Mouse (Mus musculus): Measurements from ENCODE around the gene Krt23. TPM values are rescaled to one million over a fixed set of nuclear protein-coding genes. Genes with fewer than 3 reads are reported as not detected.

Krt23 gene
- total RNA-seq (2014; fragmentation: Nextera tagmentation) (not detected in 2 replicates), total RNA-seq (2017) (not detected in 2 replicates), polyA plus RNA-seq (2012) (not detected in 2 replicates)

GRCm38 (mm10) chr11:99492733-99493573, at the start of gene Krt23:
Krt23 (minus strand) TSS chr11:99493137.
- Histone ChIP-seq H3K36me3 (replicated peaks) (no peaks in the 10 kb centered on the region), H3K9me3 (replicated peaks) (peaks cover 23% of the 10 kb centered on the region), H3K27me3 (ENCODE audit: insufficient read depth, low read length) (no peaks in the 10 kb centered on the region), H3K4me1 (ENCODE audit: insufficient read depth, low read depth, low read length) (no peaks in the 10 kb centered on the region), H3K4me3 (ENCODE audit: low read depth, low read length) (no peak within 1 kb of the TSS)
- DNase-seq (ENCODE audit: low spot score), result no peak
- no peak for TF ChIP-seq CTCF (IDR thresholded peaks at IDR 0.05; ENCODE audit: low read depth, low read length)
- no peak for TF ChIP-seq TAL1 (conservative IDR thresholded peaks at IDR 0.05; ENCODE audit: low read depth, low read length)
- no peak for TF ChIP-seq POLR2AphosphoS5 (IDR thresholded peaks at IDR 0.05; ENCODE audit: insufficient replicate concordance, low read depth, low read length)
- TF ChIP-seq GATA1 (IDR thresholded peaks at IDR 0.05; ENCODE audit: borderline replicate concordance, low read length), result no peak
- TF ChIP-seq GATA2 (IDR thresholded peaks at IDR 0.05; ENCODE audit: borderline replicate concordance, low read depth, low read length), result no peak
- no peak for ATAC-seq (ENCODE audit: extremely low read depth, insufficient number of reproducible peaks, low FRiP score, poor library complexity, severe bottlenecking)

- Histone ChIP-seq H3K4me3 (ENCODE audit: low read depth, low read length) (no peak overlapping the region), H3K27me3 (ENCODE audit: insufficient read depth, low read length) (no peaks in the 10 kb centered on the region), H3K36me3 (replicated peaks) (no peaks in the 10 kb centered on the region), H3K9me3 (replicated peaks) (peaks cover 28% of the 10 kb centered on the region), H3K4me1 (ENCODE audit: insufficient read depth, low read depth, low read length) (no peaks in the 10 kb centered on the region)
- no peak for DNase-seq (ENCODE audit: low spot score)
- no peak for ATAC-seq (ENCODE audit: extremely low read depth, insufficient number of reproducible peaks, low FRiP score, poor library complexity, severe bottlenecking)
- TF ChIP-seq TAL1 (conservative IDR thresholded peaks at IDR 0.05; ENCODE audit: low read depth, low read length) (no peak), CTCF (IDR thresholded peaks at IDR 0.05; ENCODE audit: low read depth, low read length) (no peak), GATA2 (IDR thresholded peaks at IDR 0.05; ENCODE audit: borderline replicate concordance, low read depth, low read length) (no peak), POLR2AphosphoS5 (IDR thresholded peaks at IDR 0.05; ENCODE audit: insufficient replicate concordance, low read depth, low read length) (no peak), GATA1 (IDR thresholded peaks at IDR 0.05; ENCODE audit: borderline replicate concordance, low read length) (no peak)
Measured at GRCm38 (mm10) chr11:99539721-99540120, 46.8 kb upstream of the Krt23 start.

GRCm38 (mm10) chr11:99521288-99521860, 28.4 kb upstream of the Krt23 start, which contains the start of gene Krt39:
Krt39 (minus strand) TSS chr11:99521338.
- Histone ChIP-seq H3K4me3 (ENCODE audit: low read depth, low read length) (no peak within 1 kb of the TSS), H3K9me3 (replicated peaks) (peaks cover 11% of the 10 kb centered on the region), H3K4me1 (ENCODE audit: insufficient read depth, low read depth, low read length) (no peaks in the 10 kb centered on the region), H3K36me3 (replicated peaks) (no peaks in the 10 kb centered on the region), H3K27me3 (ENCODE audit: insufficient read depth, low read length) (no peaks in the 10 kb centered on the region)
- DNase-seq (ENCODE audit: low spot score) (no peak), ATAC-seq (ENCODE audit: extremely low read depth, insufficient number of reproducible peaks, low FRiP score, poor library complexity, severe bottlenecking) (no peak)
- TF ChIP-seq TAL1 (conservative IDR thresholded peaks at IDR 0.05; ENCODE audit: low read depth, low read length) (no peak), POLR2AphosphoS5 (IDR thresholded peaks at IDR 0.05; ENCODE audit: insufficient replicate concordance, low read depth, low read length) (no peak), CTCF (IDR thresholded peaks at IDR 0.05; ENCODE audit: low read depth, low read length) (no peak), GATA2 (IDR thresholded peaks at IDR 0.05; ENCODE audit: borderline replicate concordance, low read depth, low read length) (no peak), GATA1 (IDR thresholded peaks at IDR 0.05; ENCODE audit: borderline replicate concordance, low read length) (no peak)

GRCm38 (mm10) chr11:99514098-99514497, 21.2 kb upstream of the Krt23 start:
- Histone ChIP-seq H3K27me3 (ENCODE audit: insufficient read depth, low read length) (no peaks in the 10 kb centered on the region), H3K4me3 (ENCODE audit: low read depth, low read length) (no peak overlapping the region), H3K4me1 (ENCODE audit: insufficient read depth, low read depth, low read length) (no peaks in the 10 kb centered on the region), H3K36me3 (replicated peaks) (no peaks in the 10 kb centered on the region), H3K9me3 (replicated peaks) (peaks cover 7% of the 10 kb centered on the region)
- TF ChIP-seq GATA1 (IDR thresholded peaks at IDR 0.05; ENCODE audit: borderline replicate concordance, low read length), result no peak
- TF ChIP-seq POLR2AphosphoS5 (IDR thresholded peaks at IDR 0.05; ENCODE audit: insufficient replicate concordance, low read depth, low read length), result no peak
- TF ChIP-seq CTCF (IDR thresholded peaks at IDR 0.05; ENCODE audit: low read depth, low read length), result no peak
- TF ChIP-seq GATA2 (IDR thresholded peaks at IDR 0.05; ENCODE audit: borderline replicate concordance, low read depth, low read length), result no peak
- TF ChIP-seq TAL1 (conservative IDR thresholded peaks at IDR 0.05; ENCODE audit: low read depth, low read length), result no peak
- ATAC-seq (ENCODE audit: extremely low read depth, insufficient number of reproducible peaks, low FRiP score, poor library complexity, severe bottlenecking) (no peak), DNase-seq (ENCODE audit: low spot score) (no peak)

- Histone ChIP-seq H3K4me3 (ENCODE audit: low read depth, low read length) (no peak overlapping the region), H3K27me3 (ENCODE audit: insufficient read depth, low read length) (no peaks in the 10 kb centered on the region)
- ATAC-seq (ENCODE audit: extremely low read depth, insufficient number of reproducible peaks, low FRiP score, poor library complexity, severe bottlenecking), result no peak
Measured at GRCm38 (mm10) chr11:99500095-99500805, 7.3 kb upstream of the Krt23 start.

More at GRCm38 (mm10) chr11:99500095-99500805, 7.3 kb upstream of the Krt23 start:
- TF ChIP-seq TAL1 (conservative IDR thresholded peaks at IDR 0.05; ENCODE audit: low read depth, low read length), result no peak
- no peak for TF ChIP-seq GATA1 (IDR thresholded peaks at IDR 0.05; ENCODE audit: borderline replicate concordance, low read length)
- no peak for TF ChIP-seq POLR2AphosphoS5 (IDR thresholded peaks at IDR 0.05; ENCODE audit: insufficient replicate concordance, low read depth, low read length)
- TF ChIP-seq CTCF (IDR thresholded peaks at IDR 0.05; ENCODE audit: low read depth, low read length), result no peak
- no peak for TF ChIP-seq GATA2 (IDR thresholded peaks at IDR 0.05; ENCODE audit: borderline replicate concordance, low read depth, low read length)
- DNase-seq (ENCODE audit: low spot score), result no peak
- no peaks in the 10 kb centered on the region for H3K36me3 ChIP-seq (replicated peaks)
- H3K4me1 ChIP-seq (ENCODE audit: insufficient read depth, low read depth, low read length), result no peaks in the 10 kb centered on the region
- H3K9me3 ChIP-seq (replicated peaks), result 0 out of 2 replicates have a peak, but pooled peaks cover 3% of the 10 kb centered on the region
